Mouse (Mus musculus): ENCODE measurements around the gene Ccnk. TPM values are rescaled to one million over a fixed set of nuclear protein-coding genes. Genes with fewer than 3 reads are reported as not detected.

Ccnk gene
- total RNA-seq, 2 experiments from 2014 or later, result 8.3 to 53.3 TPM

DNA sequence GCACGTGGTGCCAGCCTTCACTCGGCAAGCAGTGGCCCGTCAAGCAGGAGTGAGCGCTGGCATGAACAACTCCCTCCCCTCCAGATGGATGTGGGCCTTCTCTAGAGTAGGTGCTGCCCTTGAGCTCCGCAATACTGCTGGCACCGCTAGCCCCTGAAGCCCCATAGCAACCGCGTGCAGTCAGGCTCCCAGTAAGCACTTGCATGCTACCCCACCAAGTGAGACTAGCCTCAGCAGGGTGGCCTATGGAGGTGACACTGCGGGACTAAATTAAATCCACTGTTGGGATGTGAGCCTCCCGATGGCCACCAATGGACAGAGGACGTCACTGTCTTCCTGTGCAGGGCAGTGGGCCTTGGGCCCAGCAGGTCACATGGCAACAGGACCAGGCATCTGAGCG is 41.2 kb downstream of the Ccnk start:
- no peak for ATAC-seq (ENCODE audit: poor library complexity, severe bottlenecking)

DNA sequence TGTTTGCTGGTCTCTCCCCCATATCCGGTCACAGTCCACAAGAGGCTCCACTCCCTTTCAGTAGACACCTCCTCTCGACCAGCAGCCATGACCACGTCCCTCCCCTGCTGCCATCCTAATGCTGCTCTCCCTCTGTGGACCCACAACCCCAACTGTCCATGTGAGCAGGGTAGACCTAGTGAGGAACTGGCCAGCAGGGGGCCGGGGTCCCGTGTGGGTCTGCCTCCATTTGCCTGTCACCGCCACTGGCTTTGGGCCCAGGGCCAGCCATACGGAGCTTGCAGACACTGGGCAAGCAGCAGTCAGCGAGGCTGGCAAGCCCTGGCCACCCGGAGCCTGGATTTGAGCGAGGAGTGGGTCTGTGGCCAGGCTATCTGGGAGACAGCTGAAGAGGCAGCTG is 41.8 kb downstream of the Ccnk start:
- ATAC-seq (ENCODE audit: poor library complexity, severe bottlenecking), result no peak

DNA sequence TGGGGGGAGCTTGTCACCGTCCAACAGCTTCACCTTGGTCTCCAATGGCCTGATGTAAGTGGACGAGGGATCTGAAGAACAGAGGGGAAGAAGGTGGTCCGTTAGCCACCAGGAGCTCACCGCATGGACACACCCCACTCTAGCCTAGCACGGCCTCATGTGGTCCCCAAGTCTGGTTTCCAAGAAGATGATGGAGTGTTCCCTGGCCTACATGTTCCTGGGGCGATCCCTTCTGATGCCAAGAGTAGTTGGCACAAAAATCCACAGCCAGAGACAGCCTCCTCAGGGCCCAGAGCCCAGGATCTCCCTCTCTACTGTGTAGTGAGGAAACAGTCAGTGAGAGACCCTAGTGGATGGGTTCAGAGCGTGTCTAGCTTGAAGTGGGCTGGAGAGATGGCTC is 42.3 kb downstream of the Ccnk start:
- ATAC-seq (ENCODE audit: poor library complexity, severe bottlenecking), result no peak

DNA sequence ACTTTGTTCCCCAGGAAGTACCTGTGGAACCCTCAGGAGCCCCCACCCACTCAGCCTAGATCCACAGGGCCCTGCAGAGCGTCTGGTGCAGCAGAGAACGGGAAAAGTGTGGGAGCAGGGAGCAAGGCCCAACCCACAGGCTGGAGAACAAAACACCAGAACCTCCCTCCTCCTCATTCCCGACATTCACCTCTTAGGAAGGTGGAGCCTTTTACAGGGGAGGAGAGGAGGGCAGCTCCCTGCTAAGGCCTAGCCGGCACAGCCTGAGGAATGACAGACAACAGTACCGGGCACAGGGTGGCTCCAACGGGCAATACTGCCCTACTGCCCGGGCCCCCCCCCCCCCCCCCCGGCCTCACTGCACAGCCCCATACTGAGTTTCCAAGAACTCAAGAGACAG is 44.0 kb downstream of the Ccnk start:
- ATAC-seq (ENCODE audit: poor library complexity, severe bottlenecking), result no peak

DNA sequence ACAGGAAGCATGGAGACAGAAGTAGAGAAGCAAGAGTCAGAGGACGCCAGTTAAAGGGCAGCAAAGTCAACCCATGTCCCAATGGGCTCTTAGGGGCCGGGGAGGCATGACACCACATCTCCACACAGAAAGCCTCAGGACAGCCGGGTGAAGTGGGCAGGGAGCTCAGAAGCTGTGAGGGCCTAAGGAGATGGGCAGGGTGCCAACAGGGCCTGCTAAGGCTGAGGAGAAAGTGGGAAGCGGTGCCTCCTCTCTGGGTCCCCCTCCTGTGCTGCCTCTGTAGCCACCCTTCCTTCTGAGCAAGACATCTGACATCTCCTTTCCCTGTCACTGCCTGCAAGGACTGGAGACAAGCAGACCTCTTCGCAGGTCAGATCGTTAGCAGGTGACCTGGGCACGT is 46.4 kb downstream of the Ccnk start:
- no peak for ATAC-seq (ENCODE audit: poor library complexity, severe bottlenecking)

DNA sequence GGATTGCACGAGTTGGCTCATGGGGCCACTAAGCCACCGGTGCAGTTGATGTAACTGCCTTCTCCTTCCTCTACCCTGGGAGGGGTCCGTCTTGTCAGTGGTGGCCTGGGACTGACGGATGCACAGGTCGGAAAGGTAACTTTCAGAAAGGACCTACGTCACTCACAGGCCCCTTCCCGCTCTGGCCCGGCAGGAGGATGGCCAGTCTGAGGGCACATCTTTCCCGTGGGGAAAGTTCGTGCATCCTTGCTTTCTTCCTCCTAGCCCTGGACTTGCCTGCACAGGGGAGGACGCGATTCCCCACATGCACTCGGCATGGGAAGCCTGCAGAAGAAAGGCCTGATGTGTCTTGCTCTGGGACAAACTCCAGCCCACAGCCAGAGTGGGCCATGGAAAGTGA is 46.8 kb downstream of the Ccnk start:
- no peak for ATAC-seq (ENCODE audit: poor library complexity, severe bottlenecking)

DNA sequence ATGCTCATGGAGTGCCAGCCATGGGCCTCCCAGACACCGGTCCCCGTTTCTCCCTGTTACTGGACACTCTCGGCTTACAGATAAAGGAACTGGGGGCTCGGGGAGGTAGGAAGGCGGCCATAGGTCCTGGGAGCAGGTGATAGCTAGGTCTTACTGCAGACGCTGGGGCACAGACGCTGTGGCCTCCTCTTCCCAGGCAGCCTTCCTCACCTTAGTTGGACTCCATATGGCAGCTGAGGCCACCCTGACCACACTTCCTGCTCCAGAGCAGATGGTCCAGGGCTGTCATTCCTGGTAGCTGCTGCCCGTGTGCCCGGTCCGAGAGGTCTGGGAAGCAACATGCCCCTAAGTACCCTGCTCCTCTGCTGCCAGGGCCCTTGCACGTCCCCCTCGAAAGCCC is 47.6 kb downstream of the Ccnk start:
- no peak for ATAC-seq (ENCODE audit: poor library complexity, severe bottlenecking)

DNA sequence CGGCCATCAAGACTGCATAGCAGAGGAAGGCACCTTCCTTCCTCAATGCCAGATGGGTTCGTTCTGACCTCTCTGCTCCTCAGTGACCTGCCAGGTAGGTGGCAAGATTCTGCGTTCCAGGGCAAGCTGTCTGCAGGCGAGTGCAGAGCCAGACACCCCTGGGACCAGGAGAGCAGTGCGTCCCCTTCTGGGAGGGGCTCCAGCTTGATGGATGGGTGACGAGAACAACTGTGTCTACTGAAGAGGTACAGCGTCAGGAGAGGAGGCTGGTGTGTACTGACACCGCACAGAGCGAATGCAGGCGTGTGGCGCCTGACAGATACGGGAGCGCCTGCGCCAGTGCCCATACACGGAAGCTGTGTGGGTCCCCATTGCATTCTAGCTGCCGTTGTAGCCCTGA is 48.1 kb downstream of the Ccnk start:
- no peak for ATAC-seq (ENCODE audit: poor library complexity, severe bottlenecking)

DNA sequence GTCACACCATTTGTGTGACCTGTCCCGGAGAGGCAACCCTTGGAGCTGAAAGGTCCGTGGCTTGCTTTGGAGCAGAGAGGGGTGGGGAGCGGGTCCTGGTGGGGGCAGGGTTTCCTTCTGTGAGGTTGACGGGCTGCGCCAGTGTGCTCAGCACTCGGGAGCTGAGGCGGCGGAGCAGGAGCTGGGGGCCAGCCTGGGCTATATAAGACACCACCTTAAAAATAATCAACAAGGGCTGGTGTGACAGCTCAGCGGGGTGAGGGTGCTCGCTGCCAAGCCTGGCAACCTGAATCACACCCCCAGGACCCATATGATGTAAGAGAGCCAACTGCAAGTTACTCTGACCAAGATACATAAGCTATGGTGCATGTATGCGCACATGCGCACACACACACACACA is 50.7 kb downstream of the Ccnk start:
- no peak for ATAC-seq (ENCODE audit: poor library complexity, severe bottlenecking)

DNA sequence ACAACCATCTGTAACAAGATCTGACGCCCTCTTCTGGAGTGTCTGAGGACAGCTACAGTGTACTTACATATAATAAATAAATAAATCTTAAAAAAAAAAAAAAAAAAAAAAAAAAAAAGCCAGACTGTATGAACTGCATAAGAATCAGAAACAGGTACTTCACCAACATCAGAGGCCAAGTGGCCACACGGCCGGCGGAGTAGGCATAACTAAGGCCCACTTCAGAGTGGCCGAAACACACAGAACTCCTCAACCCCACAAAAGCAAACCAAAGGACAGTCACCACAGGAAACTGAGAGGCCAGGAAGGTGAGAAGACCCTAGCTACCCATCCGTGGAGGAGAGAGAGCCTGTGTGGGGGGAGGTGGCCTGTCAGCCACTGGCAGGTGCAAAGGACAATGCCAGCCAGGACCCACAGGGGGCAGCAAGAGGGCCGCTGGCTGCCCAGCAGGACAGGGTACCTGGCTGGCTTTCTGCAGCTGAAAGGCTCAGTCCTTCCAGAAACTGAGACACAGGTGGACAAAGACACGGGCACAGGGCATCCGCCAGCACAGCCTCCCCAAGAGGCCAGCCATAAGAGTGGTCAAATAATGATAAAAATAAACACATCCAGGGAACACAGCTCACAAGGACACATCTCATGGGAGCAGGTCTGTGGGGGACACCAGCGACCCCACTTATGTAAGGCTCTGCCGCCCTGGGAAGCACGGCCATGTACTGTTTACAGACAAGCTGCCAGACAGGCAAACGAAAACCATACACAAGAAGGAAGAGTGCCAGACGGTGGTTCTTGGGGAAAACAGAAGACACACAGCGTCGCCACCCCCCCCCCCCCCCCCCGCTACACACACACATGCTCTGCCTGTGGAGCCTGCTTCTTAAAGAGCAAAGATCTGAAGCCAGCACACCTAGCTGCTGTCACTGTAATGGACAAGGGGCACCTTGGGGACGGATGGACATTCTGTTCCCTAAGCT is 51.7 kb downstream of the Ccnk start:
- no peak for ATAC-seq (ENCODE audit: poor library complexity, severe bottlenecking)

DNA sequence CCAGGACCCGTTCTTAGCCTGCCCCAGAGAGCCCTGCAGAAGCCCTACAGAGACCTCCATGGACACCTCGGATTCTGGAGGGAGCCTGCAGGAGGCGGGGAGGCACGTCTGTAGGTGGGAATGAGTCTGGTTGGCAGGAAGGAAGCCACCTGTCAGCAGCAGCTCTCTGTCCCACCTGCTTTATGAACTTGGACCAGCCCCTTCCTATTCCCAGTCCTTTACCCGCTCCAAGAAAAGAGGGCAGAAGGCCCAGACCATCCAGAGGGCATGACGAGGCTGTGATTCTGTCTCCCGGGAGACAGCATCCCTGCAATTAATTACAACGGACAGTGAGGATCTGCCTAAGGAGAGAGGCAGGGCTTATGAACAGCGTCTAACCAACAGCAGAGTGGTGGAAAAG is 52.5 kb downstream of the Ccnk start:
- ATAC-seq (ENCODE audit: poor library complexity, severe bottlenecking), result no peak

DNA sequence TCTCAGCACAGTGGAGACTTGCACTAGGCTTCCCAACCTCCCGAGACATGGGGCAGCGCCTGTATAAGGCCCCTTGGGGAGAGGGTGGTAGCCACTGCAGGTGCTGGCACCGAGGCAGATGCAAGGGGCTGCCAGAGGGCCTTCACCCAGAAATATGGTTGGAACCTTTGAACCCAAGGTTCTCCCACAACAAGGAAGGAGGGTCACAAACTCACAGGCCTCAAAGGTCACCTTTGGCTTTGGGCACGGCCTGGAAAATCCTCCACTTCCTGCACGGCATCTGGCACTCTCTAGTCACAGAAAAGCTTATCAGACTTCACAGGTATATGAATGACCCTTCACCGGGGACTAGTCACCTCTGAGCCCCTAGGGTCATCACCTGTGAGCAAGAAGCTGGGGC is 54.4 kb downstream of the Ccnk start:
- ATAC-seq (ENCODE audit: poor library complexity, severe bottlenecking), result no peak

DNA sequence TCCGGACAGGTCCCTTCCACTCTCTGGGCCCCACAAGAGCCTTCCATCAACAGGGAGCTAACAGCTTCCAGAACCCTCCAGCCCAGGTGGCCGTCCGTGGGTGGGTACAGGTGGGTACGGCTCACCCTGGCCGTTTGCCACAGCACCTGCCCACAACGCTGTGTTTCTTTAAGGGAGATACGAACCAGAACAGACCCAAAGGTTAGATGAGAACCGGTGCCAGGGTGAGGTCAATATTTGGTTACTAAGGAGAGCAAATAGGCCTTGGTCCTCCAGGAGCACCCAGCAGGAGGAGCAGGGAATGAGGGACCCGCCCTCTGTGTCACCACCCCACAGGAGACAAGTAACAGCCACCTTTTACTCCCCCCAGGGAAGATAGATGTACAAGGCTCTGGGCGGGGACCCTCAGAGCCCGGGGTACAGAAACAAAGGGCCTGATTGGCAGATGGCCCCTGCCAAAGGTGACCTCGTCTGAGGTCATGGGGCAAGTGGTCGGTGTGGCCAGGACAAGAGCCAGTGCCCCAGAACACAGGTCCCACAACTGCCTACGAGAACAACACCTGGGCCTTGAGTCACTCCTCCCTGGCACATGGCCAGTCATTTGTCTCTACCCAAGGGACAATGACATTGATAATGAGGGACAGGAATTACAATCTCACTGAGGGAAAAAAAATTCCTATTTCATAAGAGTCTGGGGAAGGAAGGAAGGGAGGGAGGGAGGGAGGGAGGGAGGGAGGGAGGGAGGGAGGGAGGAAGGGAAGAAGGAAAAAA is 55.6 kb downstream of the Ccnk start:
- ATAC-seq (ENCODE audit: poor library complexity, severe bottlenecking), result no peak

DNA sequence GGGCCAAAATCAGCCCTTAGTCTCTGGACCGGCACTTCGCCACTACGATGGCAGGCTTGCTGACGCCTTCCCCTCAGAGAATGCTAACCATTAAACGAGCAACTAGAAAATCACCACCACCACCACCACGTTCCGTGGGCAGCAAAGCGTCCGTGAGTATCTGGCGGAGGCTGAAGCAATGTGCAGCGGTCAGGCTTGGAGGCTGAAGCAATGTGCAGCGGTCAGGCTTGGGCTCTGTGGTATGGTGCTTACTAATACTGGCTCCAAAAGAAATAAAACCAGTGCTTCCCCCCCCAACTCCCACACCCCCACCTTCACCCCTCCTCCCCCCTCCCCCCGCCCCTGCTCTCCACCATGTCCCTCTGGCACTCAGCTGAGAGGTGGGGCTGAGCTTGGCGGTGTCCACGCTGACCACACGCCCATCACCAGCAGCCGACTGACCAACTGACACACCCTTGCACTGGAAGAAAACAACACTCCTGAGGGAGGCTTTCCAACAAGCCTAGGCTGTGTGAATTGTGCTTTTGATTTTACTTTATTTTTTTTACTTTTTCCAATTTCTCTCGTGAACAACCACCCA is 56.7 kb downstream of the Ccnk start:
- ATAC-seq (ENCODE audit: poor library complexity, severe bottlenecking), result no peak

DNA sequence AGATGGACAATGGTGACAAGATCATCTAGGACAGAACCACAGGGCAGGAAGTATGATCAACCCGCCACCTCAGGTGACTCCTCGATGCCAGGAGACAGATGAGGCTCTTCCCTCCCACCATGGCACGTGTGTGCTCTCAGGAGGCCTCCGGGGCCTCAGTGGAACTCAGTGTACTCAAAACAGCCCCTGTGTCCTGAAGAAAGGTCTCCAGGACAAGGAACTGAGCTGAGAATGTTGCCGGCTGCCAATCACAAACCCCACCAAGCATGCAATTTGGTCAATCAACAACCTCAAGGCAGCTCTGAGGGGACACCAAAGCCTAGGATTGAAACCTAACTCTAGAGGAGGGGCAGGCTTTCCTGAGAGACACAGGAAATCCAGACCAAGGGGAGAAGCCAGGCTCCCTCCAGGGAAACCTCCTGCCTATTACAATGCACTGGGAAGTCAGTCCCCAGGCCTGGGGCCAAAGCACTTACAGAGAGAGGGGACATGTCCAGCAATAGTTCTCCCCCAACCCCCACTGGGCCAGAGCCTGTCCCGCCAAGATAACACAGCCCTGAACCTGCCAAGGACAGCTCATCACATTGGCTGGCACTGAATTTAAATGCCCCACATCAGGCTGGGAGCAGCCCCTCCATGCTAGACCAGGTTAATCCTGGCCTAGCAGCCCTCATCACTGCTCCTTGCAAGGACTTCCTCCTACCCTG is 58.1 kb downstream of the Ccnk start:
- no peak for ATAC-seq (ENCODE audit: poor library complexity, severe bottlenecking)

DNA sequence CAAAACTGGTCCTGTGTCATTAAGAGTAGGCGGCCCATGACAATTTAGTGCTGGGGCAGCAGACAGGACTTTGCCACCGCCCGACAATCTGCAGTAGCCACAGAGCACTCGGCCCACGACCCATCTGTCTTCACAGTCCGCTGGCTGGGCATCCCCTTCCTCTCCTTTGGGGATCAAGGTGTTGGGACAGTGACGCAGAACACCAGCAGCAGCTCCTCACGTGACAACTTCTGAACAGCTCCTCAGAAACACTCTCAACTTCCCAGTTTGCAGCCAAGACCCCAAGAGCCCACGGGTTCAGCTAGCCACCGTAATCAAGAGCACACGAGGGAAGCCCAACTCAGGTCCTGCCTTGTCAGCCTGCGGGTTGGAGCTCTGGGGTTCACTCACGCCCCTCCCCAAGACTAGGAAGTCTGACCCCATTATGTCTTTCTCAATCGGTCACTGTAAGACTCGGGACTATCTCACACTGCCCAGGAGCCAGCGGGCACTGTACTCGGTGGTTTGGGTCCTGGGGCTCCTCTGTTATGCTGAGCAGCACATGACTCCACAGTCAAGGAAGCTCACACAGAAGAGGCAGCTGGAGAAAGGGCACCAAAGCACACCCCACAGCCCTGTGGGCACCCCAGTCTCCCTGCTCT is 59.1 kb downstream of the Ccnk start:
- no peak for ATAC-seq (ENCODE audit: poor library complexity, severe bottlenecking)

DNA sequence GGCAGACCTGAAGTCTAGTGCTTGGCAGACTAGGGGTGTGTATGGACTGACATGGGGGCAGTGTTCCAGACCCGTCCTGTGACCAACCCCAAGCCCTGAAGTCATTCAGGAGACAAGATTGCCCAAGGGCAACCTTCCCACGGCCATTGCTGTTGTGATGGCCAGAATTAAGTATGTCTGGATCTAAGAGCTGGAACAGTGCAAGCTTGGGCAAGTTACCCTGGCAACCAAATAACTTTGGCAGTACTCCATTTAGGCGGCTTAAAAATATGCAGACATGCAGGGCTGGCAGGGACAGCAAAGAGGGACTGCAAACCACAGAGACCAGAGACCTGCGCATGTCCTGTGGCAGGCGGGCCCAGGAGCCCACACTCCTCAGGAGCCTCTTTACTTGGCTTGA is 60.1 kb downstream of the Ccnk start:
- no peak for ATAC-seq (ENCODE audit: poor library complexity, severe bottlenecking)

DNA sequence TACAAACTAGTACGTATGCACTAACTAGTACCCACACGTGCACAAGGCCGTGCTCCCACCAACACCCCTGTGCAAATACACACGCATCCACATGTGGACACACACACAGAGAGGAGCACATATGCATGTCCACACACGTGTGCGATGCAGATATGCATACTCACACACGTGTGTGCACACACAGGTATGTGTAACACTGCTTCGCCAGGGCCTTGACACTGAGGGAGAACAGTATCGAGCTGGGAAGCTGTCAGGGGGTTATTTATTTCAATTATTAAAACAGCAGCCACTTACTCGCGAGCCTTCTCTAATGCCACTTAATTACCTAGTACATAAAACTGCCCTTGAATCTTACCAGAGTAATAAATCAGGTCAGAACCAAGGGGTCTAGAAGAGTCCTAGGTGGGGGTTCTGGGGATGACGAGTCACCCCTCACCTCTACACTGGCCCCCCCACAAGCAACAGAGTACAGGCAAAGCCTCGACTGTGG is 61.1 kb downstream of the Ccnk start:
- ATAC-seq (ENCODE audit: poor library complexity, severe bottlenecking), result no peak

DNA sequence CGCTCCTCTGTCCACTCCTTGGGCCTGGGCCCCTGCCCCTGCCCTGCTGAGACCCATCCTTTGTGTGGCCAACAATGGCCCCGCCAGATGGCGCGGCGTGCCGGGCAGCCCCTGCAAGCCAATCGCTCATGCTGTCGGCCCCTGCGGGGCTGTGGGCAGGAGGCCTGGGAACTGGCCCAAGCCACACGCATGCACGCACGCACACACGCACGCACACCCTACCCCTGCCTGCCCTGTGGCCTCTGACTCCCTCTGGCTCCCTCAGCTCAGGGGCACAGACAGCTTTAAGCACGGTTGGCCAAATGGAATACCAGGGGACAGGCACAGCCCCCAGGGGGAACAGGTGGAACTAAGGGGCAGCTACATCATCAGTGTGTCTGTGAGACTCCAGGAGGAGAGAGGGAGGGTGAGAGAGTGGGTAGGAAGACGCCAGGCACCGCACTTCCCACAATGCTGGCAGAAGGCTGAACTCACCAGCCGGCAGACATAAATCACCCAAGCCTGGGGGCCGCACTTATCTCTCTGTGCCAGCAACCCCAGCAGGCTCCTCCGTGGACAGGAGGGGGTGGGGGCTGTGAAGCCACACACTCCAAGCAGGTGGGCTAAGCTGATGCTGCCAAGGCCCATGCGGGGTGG is 61.7 kb downstream of the Ccnk start:
- no peak for ATAC-seq (ENCODE audit: poor library complexity, severe bottlenecking)

DNA sequence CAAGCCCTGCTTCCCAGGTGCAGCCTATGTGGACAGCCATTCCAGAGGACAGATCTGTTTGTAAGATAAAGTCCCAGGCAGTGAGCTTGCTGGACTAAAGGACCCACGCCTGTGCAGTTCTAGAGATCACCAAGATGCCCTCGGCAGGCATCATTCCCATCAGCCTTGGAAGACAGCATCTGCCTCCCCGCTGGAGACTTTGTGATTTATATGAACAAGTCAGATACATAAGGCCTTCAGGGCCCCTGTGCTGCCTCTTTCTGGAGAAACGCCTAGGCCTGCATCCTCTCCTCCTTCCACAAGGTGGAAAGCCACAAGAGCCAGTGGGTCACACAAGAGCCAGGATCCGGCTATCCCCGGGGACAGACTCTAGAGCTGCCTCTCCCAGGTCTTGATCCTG is 62.2 kb downstream of the Ccnk start:
- no peak for ATAC-seq (ENCODE audit: poor library complexity, severe bottlenecking)

Measured in megakaryocyte, adult 5-6 weeks (primary cell).